Mouse (Mus musculus) lung, postnatal 0 days (tissue): Measurements from ENCODE around the gene 4931414P19Rik. TPM values are rescaled to one million over a fixed set of nuclear protein-coding genes. Genes with fewer than 3 reads are reported as not detected.

ENCODE experiments used
- ATAC-seq: fragments of 200-750 bp; cut with Nextera tagmentation; 2 replicates; pipeline ENCODE4 v1.8.0; 2017; ENCODE audit warnings: moderate library complexity
- DNase-seq: peaks from one replicate; pipeline ENCODE4 v3.0.0-alpha.2; 2016; ENCODE audit warnings: low spot score
- H3K27ac ChIP-seq: fragments of 300-500 bp; sonication (generic); 2 replicates; pipeline ENCODE4 v1.5.1; 2014; ENCODE audit warnings: antibody characterized with exemption, mild to moderate bottlenecking, low read length, mixed read lengths
- H3K27me3 ChIP-seq: fragments of 300-500 bp; sonication (generic); replicated peaks from 2 replicates; pipeline ENCODE4 v1.6.1; 2014; ENCODE audit warnings: low read length, mixed read lengths; ENCODE audit not compliant: insufficient read depth
- H3K36me3 ChIP-seq: fragments of 300-500 bp; sonication (generic); 2 replicates; pipeline ENCODE4 v1.6.1; 2014; ENCODE audit warnings: low read length, mixed read lengths; ENCODE audit not compliant: insufficient read depth
- H3K4me1 ChIP-seq: fragments of 300-500 bp; sonication (generic); 2 replicates; pipeline ENCODE4 v1.6.1; 2014; ENCODE audit warnings: antibody characterized with exemption, low read depth, low read length, mixed read lengths; ENCODE audit not compliant: insufficient read depth
- H3K4me2 ChIP-seq: fragments of 300-500 bp; sonication (generic); replicated peaks from 2 replicates; pipeline ENCODE4 v1.6.1; 2014; ENCODE audit warnings: low read depth, mild to moderate bottlenecking, low read length, moderate library complexity, mixed read lengths
- H3K4me3 ChIP-seq: fragments of 300-500 bp; sonication (generic); 2 replicates; pipeline ENCODE4 v1.5.1; 2014; ENCODE audit warnings: low read depth, low read length
- H3K9ac ChIP-seq: fragments of 300-500 bp; sonication (generic); replicated peaks from 2 replicates; pipeline ENCODE4 v1.6.1; 2014; ENCODE audit warnings: low read depth, mild to moderate bottlenecking
- H3K9me3 ChIP-seq: fragments of 300-500 bp; sonication (generic); 2 replicates; pipeline ENCODE4 v1.6.1; 2016; ENCODE audit warnings: low read length, mixed read lengths
- CTCF ChIP-seq: IDR thresholded peaks from 2 replicates; pipeline ENCODE4 v1.5.1; 2016; ENCODE audit warnings: antibody characterized with exemption, mild to moderate bottlenecking
- EP300 ChIP-seq: IDR thresholded peaks from 2 replicates; pipeline ENCODE4 v1.6.1; 2016; ENCODE audit warnings: antibody characterized with exemption, mild to moderate bottlenecking, control low read depth
- WGBS: fragments of 180-500 bp; shearing (Covaris S2); extraction: QIAGEN DNeasy Blood & Tissue Kit; methylation state at CpG from one replicate; pipeline ENCODE4 v1.1.7; 2014; 5-methylcytosine and 5-hydroxymethylcytosine counted together
- polyA plus RNA-seq: library from polyadenylated mRNA; unstranded; fragments of >200 nt; fragmentation: Nextera tagmentation; extraction: Ambion mirVana; gene quantifications from 2 replicates; pipeline ENCODE4 v1.2.1, GENCODE M21; 2015

Gene 4931414P19Rik
- polyA plus RNA-seq, 1 experiment from 2014 or later, result 3.8 TPM

GRCm38 (mm10) chr14:54597084-54597483 is 8.7 kb downstream of the 4931414P19Rik start:
- Histone ChIP-seq H3K4me2 (no peak overlapping the region), H3K4me1 (no peaks in the 10 kb centered on the region), H3K4me3 (no peak overlapping the region), H3K27me3 (no peaks in the 10 kb centered on the region), H3K36me3 (peaks cover 4% of the 10 kb centered on the region; the same call in 1 of the 2 replicates), H3K27ac (no peak overlapping the region), H3K9ac (no peak overlapping the region), H3K9me3 (no peaks in the 10 kb centered on the region)
- no peak for ATAC-seq
- WGBS, result 79% methylated on average over 7 of the region's 7 CpGs
- DNase-seq, result no peak
- TF ChIP-seq EP300 (no peak), CTCF (peak; percentile 72)

- no peaks in the 10 kb centered on the region for H3K9me3 ChIP-seq
- H3K27ac ChIP-seq, result no peak overlapping the region
- ATAC-seq, result no peak
- H3K27me3 ChIP-seq, result no peaks in the 10 kb centered on the region
- WGBS, result 66% methylated on average over 28 of the region's 28 CpGs
- TF ChIP-seq CTCF (no peak), EP300 (no peak)
- H3K36me3 ChIP-seq, result peaks cover 4% of the 10 kb centered on the region; the same call in 1 of the 2 replicates
- DNase-seq, result no peak
- H3K4me3 ChIP-seq, result no peak overlapping the region
- no peak overlapping the region for H3K9ac ChIP-seq
- H3K4me2 ChIP-seq, result no peak overlapping the region
- H3K4me1 ChIP-seq, result no peaks in the 10 kb centered on the region
Observed at GRCm38 (mm10) chr14:54594631-54595414, 11.0 kb downstream of the 4931414P19Rik start.

DNA sequence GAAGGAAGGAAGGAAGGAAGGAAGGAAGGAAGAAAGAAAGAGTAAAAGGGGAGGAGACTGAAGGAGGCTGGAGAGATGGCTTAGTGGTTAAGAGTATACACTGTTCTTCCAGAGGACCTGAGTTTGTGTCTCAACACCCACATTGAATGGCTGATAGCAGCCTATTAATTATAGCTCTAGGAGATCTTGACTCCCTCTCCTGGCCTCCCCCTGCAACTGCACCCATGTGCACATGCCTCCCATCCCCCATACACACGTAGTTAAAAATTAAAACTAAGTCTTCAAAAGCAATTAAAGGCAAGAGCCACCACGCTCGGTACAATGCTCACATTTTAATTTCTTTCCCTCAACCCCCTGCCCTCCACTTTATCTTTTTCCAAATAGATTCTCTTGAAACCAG is 11.7 kb downstream of the 4931414P19Rik start:
- no peak overlapping the region for H3K9ac ChIP-seq
- H3K36me3 ChIP-seq, result peaks cover 4% of the 10 kb centered on the region; the same call in 1 of the 2 replicates
- H3K4me2 ChIP-seq, result no peak overlapping the region
- ATAC-seq (no peak), DNase-seq (no peak)
- H3K27ac ChIP-seq, result no peak overlapping the region
- no peak overlapping the region for H3K4me3 ChIP-seq
- no peaks in the 10 kb centered on the region for H3K9me3 ChIP-seq
- TF ChIP-seq EP300, result no peak
- TF ChIP-seq CTCF, result peak; percentile 46
- H3K4me1 ChIP-seq, result no peaks in the 10 kb centered on the region
- WGBS, result 90% methylated on average over 3 of the region's 3 CpGs
- H3K27me3 ChIP-seq, result no peaks in the 10 kb centered on the region

DNA sequence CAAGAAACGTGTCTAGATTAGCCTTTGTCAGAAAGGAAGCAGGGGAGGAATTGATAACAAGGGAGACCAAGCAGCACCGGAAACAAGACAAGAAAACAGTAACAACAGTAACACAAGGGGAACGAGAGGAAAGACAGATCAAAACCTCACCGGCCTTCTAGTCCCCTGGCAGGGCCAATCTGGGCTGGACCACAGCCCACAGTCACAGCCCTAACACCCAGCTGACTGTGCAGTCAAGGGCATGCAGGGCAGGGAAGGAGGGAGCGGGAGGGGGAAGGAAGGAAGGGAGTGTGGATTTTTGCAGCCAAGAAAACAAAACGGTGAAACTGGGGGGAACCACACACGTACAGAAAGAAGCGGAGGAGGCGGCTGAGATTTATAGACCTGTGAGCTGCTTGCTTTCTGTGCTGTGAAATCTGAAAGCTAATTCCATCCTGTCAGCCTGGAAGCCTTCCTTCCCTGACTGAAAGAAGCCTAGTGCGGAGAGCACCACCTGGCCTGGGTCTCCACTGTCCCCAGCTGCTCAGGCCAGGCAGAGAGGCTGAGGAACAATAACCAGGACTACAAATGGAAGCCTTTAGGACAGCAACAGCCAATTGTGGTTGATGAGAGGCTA is 13.4 kb downstream of the 4931414P19Rik start:
- TF ChIP-seq EP300 (no peak), CTCF (no peak)
- 51% methylated on average over 10 of the region's 10 CpGs for WGBS
- no peak for DNase-seq
- no peak overlapping the region for H3K4me3 ChIP-seq
- no peak overlapping the region for H3K9ac ChIP-seq
- no peaks in the 10 kb centered on the region for H3K9me3 ChIP-seq
- H3K27ac ChIP-seq, result peak overlapping the region; percentile 9; the same call in 1 of the 2 replicates
- peaks cover 4% of the 10 kb centered on the region; the same call in 1 of the 2 replicates for H3K36me3 ChIP-seq
- H3K4me2 ChIP-seq, result no peak overlapping the region
- H3K27me3 ChIP-seq, result no peaks in the 10 kb centered on the region
- H3K4me1 ChIP-seq, result no peaks in the 10 kb centered on the region
- ATAC-seq, result no peak

GRCm38 (mm10) chr14:54591056-54591455 is 14.7 kb downstream of the 4931414P19Rik start:
- Histone ChIP-seq H3K9me3 (no peaks in the 10 kb centered on the region), H3K4me3 (no peak overlapping the region), H3K27me3 (no peaks in the 10 kb centered on the region), H3K9ac (no peak overlapping the region), H3K36me3 (peaks cover 4% of the 10 kb centered on the region; the same call in 1 of the 2 replicates), H3K4me2 (no peak overlapping the region), H3K4me1 (no peaks in the 10 kb centered on the region), H3K27ac (no peak overlapping the region)
- DNase-seq (no peak), ATAC-seq (no peak)
- 91% methylated on average over 16 of the region's 16 CpGs for WGBS
- TF ChIP-seq EP300 (no peak), CTCF (no peak)

DNA sequence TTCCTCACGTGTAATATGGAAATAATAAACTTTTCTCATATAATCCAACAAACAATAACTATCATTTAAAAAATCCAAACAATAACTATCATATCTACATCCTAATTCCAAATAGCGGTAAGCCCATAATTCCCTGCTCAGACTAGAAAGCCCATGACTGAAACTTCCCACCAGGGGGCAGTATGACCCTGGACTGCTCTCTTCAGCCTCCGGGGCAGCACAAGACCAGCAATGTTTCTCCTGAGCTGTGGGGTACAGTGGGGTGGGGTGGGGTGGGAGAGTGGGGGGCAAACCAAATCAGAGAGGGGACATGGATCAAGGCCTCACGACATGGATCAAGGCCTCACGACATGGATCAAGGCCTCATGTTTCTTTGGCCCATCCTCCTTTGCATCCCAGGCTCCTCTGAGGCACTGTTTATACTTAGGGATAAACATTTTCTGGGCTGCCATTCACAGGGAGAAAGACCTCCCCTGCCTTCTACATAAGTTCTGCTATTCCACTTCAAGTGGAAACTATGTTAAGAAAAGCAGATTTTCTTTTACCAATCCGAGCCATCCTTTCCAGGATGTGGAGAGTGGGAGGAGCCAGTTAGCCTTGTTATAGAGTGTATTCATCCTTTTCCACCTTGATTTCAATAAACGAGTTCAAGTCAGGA is 22.0 kb downstream of the 4931414P19Rik start:
- H3K36me3 ChIP-seq, result no peaks in the 10 kb centered on the region
- no peaks in the 10 kb centered on the region for H3K27me3 ChIP-seq
- DNase-seq, result peak; percentile 83
- H3K4me1 ChIP-seq, result no peaks in the 10 kb centered on the region
- H3K9me3 ChIP-seq, result no peaks in the 10 kb centered on the region
- no peak overlapping the region for H3K9ac ChIP-seq
- no peak overlapping the region for H3K27ac ChIP-seq
- H3K4me2 ChIP-seq, result no peak overlapping the region
- no peak for TF ChIP-seq EP300
- TF ChIP-seq CTCF, result peak; percentile 84
- WGBS, result 34% methylated on average over 7 of the region's 7 CpGs
- peak; percentile 78 for ATAC-seq
- H3K4me3 ChIP-seq, result no peak overlapping the region
